Mouse (Mus musculus) megakaryocyte progenitor cell, adult 5-6 weeks (primary cell): ENCODE measurements at regions not wholly inside any gene's neighbourhood (a gene's known extent, or its start where the extent isn't known, plus 50 kb on each side); places are given as distances from the start of the nearest gene placed in this dataset.

Experiments
- ATAC-seq: replicated peaks from 2 replicates; pipeline ENCODE4 v1.8.0; 2016; ENCODE audit warnings: mild to moderate bottlenecking, moderate TSS enrichment, inconsistent platforms; ENCODE audit not compliant: poor library complexity

DNA sequence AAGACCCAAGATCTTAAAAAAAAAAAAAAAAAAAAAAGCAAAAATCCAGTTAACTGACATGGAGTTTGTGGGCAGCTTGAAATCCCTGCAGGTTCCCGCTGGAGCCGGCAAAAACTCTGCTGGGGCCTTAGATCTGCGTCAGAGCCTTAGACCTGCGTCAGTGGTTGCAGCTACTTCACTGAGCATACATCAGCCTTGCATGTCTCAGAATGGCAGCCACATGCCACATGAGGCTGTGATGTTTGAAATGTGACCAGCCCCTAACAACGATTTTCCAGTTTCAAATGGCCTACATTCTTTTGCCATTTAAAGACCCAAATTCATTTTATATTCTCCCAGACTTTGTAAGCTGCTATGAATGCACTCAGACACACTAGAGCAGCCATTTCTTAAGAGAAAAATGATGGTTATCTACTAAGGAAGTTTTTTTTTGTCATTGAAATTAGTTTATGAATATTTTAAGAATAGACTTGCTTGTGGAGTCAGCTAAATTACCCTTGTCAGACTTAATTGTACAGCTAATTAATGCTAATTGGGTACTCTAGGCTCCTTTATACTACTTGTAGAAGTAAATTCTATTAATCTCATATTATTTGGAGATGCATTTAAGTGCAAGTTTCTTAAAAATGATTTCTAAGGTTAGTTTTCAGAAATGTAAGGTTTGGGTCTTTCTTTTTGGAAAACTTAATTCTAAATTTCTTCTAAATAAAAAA lies 70.8 kb downstream of the Toporsl start:
- no peak for ATAC-seq

DNA sequence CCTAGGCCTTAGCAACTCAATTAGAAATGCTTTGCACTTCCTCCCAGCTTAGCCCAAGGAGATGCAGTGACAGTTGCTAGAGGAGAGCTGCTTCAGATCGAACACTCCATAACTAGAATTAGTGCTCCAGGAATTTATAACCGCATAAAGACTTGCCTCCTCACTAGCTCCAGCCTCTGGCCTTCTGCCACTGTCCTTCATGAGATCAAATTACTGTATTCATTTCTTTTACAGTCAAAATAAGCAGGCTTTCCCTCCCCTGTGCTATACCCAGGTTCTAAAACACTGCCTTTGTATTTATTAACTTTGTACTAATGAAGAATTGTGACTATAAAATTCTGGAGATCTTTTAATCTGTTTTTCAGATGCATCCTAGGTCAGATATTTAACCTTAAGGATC lies 104.8 kb upstream of the Olfr275 start:
- ATAC-seq, result no peak

DNA sequence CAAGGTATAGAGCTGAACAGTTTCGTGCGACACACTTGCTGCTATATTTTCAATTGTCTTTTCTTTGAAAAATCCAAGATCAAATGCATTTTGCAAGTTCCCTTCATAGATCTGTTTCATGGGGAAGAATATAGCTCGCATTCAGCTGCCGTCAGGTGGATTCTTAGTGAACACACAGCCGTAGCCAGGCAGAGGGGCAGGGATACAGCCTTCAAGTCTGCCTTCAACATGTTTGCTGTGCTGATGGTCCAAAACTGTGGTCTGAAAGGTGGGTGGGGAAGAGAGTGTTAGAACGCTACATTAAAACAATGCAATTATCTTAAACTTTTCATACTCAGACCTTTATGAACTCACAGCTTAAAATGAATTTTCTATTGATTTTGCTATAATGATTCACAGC lies 88.2 kb upstream of the Olfr275 start:
- ATAC-seq, result no peak

DNA sequence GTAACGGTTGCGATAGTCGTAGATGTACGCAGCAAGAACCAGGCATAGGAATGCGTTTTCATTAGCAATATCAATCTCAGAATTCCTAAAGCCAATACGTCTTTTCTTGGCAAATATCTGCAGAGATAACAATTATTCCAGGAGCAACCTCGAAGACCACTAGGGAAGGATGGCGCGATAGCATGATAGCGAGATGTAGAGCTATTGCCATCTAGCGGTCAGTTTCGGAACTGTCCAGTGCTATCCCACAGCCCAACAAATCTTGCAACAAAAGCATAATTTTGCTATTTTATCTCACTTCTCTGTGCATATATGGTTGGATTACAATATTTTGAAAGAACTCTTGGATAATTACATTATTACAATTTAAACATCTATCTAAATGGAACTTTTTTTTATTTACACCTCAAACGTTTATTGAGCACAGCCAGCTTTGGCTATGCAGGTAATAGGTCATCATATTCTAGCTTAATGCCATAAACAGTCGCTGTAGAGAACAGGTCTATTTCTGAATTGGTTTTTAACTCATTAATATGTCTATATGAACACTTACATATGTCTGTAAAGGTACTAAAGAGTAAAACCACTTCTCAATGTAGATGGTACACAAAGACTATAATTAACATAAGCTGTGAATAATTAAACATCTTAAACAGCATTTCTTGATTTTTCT lies 87.6 kb upstream of the Olfr275 start:
- peak; percentile 92 for ATAC-seq

DNA sequence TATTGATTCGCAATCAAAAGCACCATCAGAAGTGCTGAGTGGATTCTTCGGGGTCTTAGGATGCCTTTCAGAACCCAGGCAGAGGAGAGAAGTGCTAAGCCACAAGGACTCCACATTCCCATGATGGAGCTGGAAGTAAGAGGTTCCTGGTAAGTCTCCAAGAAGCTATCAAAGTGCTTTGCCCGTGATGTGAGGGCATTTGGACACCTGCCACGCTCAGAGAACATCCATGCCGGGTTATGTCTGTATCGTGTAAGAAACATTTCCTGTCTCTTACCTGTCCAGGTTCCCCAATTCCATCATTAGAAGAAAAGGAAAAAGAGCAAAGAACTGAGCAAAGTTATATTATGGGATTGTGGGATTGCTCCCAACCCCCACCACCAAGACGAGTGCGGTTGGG lies 81.3 kb upstream of the Olfr275 start:
- ATAC-seq, result no peak

DNA sequence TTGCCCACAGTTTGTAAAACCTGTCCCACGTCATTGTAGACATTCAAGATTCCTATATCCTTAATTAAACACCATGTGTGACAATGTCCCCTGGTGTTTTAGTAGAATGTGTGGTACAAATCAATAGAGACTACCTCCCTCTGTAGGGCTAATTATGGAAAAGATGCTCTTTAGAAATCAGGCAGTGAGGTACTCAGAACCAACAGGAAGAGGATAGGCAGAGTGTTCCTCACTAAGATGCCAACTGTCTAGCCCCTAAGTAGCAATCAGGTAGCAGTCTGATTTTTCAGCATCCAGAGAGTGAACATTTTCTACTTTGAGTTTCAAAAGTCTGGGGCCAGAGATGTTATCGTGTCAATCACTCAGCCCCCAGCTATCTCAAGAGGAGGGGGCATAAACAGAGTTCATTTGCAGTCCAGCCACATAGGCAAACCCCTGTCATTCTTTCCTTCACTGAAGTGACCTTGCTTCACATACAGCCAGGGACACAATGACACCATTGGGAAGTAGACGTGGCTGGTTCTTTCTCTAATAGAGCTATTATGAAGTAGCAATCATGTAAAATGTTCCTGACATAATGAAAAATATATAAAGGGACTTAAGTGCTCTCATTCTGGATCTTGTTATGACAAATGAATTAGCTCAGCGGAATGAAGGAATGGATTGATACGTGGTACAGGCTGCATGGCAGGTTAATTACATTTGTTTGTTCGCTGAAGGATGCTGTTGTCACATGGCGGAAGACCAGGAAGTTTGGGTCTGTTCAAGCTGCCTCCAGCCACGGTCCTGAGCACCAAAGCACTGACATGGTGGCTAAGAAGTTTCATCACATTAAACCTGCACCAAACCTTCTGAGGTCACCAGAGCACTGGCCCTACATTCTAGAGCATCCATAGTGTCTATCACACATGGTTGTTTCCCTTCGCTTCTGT lies 74.6 kb upstream of the Olfr275 start:
- ATAC-seq, result no peak

DNA sequence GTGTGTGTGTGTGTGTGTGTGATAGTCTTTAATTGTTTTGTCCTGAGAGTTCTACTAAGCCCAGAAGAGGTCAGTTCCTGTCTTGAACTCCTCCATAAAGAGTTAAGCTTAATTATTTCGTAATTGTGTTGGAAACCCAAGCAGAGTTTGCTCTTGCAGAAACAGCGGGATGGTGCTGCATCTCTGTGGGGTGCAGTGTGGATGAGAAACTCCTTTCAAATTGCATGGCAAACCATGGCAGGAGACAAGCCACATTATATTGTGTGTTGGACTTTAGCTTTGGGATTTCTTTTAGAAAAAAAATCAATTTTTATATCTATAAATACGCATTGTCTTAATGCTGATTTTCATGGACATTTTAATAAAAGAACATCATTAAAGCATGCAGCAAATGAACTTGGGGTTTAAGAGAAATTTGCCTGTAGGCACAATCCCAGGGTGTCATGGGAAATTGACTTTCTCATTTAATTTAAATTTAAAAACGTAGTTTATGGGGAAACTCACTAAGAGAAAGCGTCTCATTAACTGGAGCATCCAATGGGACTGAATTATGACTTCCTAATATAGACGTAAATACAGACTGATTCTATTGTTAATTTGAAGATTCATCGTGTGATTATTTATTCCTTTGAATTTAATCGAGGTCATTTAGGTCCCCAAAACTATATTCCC lies 61.4 kb upstream of the Olfr275 start:
- ATAC-seq, result no peak
